Mouse (Mus musculus): Measurements from ENCODE around the gene Glis2.

Gene Glis2

DNA sequence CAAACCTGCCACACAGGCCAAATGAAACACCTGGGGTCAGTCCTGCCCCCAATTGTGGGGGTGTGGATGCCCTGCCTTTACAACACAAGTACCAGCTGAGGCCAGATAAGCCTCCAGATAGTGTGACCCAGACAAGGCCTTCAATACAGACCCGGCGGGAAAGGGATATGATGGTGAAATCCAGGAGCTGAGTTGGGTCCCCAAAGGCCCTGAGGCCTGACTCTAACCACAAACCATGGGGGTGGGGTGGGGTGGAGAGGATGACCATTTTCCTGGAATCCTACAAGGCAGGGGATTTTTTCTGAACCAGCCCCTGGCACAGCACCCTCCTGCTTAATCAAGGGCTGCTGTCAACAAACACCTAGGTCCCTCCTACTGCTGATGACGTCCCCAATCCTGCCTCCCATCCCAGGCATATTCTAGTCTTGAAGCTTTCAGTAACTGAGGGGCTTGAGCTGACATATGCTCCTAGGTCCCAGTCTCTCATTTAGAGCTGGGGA lies 44.4 kb downstream of the Glis2 start:
- DNase-seq (ENCODE audit: low read depth, low spot score) = no peak

DNA sequence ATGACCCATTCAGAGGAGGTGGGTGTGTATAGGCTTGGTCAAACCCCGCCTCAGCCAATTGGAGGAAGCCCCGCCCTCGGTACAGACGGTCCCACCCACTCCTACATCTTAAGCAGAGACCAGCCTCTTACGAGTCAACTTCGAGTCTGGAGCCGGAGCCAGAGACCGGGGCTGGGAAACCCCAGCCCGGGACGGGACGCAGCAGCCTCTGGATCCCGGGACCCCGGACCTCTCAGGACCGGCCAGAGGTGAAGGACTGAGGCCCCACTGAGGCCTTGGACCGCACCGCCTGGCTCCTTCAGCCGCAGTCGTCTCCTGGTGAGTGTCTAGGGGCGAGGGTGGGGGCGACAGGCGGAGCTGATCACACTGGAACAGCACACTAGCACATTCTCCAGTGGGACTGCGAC lies 45.3 kb downstream of the Glis2 start, which contains the start of the genes Vasn and Dnaja3:
TSS of gene Vasn (plus strand) at position 111 of the 407 bp plus-strand sequence.
TSS of gene Dnaja3 (plus strand) at position 159 of the 407 bp plus-strand sequence.
- DNase-seq (ENCODE audit: low read depth, low spot score) = no peak

DNA sequence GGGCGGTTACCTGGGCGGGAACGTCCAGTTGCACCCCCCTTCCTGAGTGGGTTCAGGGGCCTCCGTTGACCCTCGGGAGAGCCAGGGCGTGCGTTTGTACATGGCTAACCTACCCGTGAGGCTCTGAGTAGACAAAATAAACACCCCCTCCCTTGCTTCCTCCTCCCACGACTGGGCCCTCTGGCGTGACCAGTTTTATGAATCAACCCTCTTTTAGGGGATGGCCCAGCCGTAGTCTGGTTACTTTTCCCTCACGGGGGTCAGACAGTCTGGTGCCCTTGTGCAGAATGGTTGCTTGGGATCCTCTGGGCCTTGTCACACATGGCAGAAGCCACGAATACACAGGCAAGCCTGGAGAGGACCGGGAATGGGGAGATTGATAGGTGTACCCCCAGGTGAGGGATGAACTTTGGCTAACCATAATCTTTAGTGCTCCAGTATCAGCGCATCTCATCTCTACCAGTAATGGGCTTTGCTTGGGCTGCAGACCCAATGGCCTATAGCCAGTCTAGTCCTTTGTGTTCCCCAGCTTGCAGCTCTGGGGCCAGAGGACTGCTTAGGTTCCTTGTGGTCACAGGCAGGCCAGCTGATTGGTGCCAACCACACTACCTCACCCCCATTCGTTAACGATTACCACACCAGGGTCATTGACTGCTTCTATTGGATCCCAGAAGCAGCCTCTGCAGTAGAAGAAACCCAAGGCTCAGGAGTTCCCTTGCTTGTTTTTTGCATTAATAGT lies 45.9 kb downstream of the Glis2 start:
- DNase-seq (ENCODE audit: low read depth, low spot score) = no peak

GRCm38 (mm10) chr16:4641119-4641838 lies 46.8 kb downstream of the Glis2 start:
- DNase-seq (ENCODE audit: low read depth, low spot score) = no peak

- no peak for DNase-seq (ENCODE audit: low read depth, low spot score)
Observed at GRCm38 (mm10) chr16:4642190-4642589, 47.7 kb downstream of the Glis2 start.

- DNase-seq (ENCODE audit: low read depth, low spot score) = no peak
Observed at GRCm38 (mm10) chr16:4642937-4643336, 48.4 kb downstream of the Glis2 start.

- peak; percentile 43 for DNase-seq (ENCODE audit: low read depth, low spot score)
Observed at GRCm38 (mm10) chr16:4643670-4644419, 49.3 kb downstream of the Glis2 start.

GRCm38 (mm10) chr16:4645867-4646266 lies 51.4 kb downstream of the Glis2 start:
- no peak for DNase-seq (ENCODE audit: low read depth, low spot score)

DNA sequence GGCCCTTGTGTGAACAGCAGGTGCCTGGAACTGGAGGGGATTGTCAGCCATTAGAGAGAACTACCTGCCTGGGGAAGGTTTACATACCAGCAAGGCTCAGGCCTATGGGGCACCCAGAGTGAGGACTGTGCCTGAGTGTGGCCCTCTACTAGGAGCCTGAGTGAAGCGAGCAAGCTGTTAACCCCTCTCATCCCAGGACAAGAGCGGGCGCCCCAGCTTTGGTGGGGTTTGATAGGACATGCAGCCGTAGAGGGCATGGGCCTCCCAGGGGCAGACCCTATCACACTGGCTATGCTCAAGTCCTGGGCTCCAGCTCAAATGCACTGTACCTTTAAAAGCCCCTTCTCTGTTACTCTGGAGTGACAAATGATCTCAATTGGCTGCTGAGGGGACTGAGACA lies 52.3 kb downstream of the Glis2 start:
- no peak for DNase-seq (ENCODE audit: low read depth, low spot score)

GRCm38 (mm10) chr16:4647651-4648141 lies 53.2 kb downstream of the Glis2 start:
- no peak for DNase-seq (ENCODE audit: low read depth, low spot score)

- no peak for DNase-seq (ENCODE audit: low read depth, low spot score)
Observed at GRCm38 (mm10) chr16:4648416-4649023, 54.0 kb downstream of the Glis2 start.

- no peak for DNase-seq (ENCODE audit: low read depth, low spot score)
Observed at GRCm38 (mm10) chr16:4649211-4649610, 54.7 kb downstream of the Glis2 start.

DNA sequence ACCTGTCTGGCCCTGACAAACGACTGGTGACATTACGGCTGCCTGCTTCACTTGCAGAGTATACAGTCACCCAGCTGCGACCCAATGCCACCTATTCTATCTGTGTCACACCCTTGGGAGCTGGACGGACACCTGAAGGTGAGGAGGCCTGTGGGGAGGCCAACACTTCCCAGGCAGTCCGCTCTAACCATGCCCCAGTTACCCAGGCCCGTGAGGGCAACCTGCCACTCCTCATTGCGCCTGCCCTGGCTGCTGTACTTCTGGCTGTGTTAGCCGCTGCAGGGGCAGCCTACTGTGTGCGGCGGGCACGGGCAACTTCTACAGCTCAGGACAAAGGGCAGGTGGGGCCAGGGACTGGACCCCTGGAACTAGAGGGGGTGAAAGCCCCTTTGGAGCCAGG lies 55.2 kb downstream of the Glis2 start:
- DNase-seq (ENCODE audit: low read depth, low spot score) = no peak

- no peak for DNase-seq (ENCODE audit: low read depth, low spot score)
Observed at GRCm38 (mm10) chr16:4650161-4650560, 55.6 kb downstream of the Glis2 start.

DNA sequence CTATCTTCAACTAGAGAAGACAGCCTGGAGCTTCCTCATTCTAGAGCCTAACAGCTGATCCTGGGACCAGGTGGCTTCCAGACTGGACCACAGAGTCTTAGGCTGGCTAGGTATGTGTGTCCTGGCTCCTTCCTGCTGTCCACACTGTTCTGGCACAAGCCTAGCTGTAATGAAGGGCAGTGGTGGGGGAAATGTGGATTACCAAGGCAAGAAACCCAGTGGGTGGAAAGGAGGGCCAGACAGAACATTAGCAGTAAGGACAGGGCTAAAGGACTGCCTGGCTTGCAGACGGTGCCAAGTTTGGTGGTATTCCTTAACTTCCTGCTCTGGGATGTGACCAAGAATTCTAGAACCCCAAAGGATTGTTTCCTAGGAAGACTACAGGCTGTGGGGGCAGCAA lies 56.6 kb downstream of the Glis2 start:
- DNase-seq (ENCODE audit: low read depth, low spot score) = no peak

- no peak for DNase-seq (ENCODE audit: low read depth, low spot score)
Observed at GRCm38 (mm10) chr16:4651624-4652023, 57.1 kb downstream of the Glis2 start.

DNA sequence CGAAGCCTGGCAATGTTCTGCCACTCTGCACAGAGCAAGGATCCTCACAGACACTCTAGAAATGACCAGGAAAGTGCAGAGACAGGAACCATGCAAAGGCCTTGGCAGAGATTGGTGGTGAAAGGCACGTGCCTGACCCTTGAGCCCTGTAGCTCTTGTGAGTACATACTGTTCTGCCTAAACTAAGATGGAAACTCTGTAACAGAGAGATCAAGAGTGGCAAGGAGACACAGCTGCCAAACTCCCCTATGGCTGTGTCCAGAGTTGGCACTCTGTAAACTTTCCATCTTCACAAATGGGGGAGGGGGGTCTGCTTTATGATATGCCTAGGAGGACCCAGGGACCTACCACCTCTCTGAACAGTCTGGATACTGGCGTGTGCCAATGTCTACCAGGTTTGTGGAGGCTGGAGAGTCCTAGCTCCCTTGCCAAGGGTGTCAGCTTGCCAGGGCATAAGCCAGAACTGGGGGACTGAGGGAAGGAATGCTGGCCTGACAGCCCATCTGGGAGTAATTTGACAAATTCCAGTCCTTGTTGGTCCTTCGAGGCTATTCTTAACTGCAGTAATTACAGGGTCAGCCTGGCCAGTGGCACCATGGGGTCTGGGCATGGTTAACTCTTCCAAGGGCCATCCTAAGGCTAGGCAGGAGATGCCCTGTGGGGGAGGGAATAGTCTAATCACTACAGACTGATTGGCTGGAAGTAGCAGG lies 58.3 kb downstream of the Glis2 start:
- DNase-seq (ENCODE audit: low read depth, low spot score) = no peak

DNA sequence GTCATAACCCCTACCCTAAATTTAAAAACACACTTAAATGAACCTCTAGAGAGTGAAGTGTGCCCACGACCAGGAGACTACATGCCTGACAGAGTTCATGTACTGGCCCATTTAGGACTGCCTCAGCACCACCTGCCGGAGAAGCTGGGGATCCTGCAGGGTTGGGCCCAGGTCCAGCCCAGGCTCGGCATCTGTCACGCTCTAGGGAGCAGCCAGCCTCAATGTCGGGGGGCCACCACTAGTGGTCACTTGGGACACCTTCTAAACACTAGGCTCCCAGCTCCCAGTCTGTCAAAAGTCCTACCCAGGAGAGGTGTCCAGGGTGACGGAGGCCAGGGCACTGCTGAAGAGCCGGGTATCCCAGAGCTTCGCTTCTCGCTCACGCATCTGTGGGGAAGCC lies 60.2 kb downstream of the Glis2 start:
- DNase-seq (ENCODE audit: low read depth, low spot score) = no peak

DNA sequence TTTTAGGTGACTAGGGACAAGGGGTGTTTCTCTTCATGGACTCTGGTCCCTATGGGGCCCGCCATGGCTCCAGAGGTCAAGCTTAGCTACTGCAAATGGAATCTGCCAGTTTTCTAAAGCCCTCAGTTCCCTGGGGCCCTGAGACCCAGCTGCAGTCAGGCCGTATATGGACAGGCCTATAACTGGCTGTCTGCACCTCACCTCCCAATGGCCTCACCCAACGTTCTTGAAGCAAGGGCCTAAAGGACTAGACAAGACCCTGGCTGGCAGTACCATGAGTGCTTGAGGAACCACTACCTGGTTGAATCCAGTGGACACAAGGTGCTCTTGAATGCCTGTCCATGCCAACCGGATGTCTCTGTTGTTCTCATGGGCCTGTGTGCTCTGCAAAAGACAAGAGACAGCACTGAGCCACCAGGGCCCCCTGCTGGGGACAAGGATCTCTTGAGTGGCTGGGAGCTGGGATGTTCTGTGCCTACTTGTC lies 60.8 kb downstream of the Glis2 start:
- no peak for DNase-seq (ENCODE audit: low read depth, low spot score)

DNA sequence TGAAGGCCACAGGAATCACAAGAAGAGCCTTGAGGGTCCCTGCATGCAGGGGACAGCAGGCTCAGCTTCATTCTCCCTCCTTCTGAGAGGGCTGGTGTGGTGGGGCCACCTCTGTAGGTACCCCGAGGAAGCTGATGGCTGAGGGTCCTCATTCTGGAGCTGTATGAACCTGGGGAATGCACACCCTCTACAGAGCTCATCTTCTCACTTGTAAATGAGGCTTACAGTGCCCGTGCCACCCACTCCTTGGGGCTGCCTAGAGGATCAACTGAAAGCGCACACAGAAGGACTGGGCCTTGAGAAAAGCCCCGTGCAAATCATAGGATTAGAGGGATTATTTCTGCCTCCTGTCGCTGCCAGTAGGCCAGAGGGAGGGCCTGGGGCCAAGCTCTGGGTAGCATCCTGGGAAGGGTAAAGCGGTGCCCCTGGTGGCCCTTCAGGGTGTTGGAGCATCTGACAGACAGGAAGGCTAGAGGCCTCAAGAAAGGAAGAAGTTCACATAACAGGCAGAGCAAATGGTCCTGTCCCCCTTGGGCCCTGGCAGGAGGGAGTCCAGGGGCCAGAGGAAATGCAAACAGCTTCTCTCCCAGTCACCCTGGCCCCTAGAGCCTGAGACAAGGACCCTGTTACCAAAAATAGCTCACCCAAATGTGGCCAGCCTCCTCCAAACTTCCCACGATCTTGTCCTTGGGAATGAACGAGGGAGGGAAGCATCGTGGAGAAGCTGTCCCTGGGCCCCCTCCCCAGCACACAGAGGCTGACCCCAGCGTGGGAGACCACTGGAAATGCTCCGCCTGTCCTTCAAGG lies 61.5 kb downstream of the Glis2 start:
- DNase-seq (ENCODE audit: low read depth, low spot score) = no peak
